Mouse (Mus musculus): ENCODE measurements around the gene Traip. TPM values are rescaled to one million over a fixed set of nuclear protein-coding genes. Genes with fewer than 3 reads are reported as not detected.

Gene Traip
- polyA plus RNA-seq, 2 experiments = 14.3 to 22.5 TPM

DNA sequence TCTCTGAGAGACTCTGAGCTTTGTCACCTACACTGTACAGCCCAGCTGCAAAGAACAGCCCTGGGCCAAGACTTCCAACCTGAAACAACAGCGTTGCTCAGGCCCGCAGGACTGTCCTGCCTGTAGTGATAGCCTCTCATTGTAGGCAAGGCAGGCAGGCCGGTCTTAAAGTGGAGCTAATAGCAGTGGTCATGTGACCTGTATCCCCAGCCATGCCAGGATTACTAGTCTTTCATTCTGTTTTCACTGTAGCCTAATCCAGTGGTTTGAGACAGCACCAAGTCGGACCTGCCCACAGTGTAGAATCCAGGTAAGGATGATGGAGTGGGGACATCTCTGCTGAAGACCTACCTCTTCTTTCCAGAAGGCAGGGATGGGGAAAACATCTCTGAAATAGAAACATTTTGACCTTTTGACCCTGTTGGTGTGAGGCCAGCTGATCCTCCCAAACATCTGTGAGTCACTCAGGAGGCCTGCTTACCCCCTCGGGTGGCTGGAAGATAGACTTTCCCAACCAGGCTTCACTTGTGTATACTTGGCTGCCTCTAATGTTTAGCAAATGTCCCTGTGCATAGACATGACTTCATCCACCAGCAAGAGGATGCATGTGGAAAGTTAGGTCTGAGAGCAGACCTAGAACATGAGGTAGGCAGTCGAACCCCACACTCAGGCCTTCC, 5.8 kb downstream of the Traip start:
- Histone ChIP-seq H3K4me3 (replicated peaks; ENCODE audit: low read length) (no peak overlapping the region), H3K4me2 (replicated peaks; ENCODE audit: low read depth, low read length, severe bottlenecking) (no peak overlapping the region), H3K4me1 (ENCODE audit: control insufficient read depth, insufficient read depth, low read length) (peaks cover 3% of the 10 kb centered on the region; the same call in 1 of the 2 replicates), H3K27me3 (ENCODE audit: control insufficient read depth, insufficient read depth, low read length) (no peaks in the 10 kb centered on the region), H3K27ac (replicated peaks; ENCODE audit: low read depth, low read length) (no peak overlapping the region), H3K9ac (ENCODE audit: low read depth, low read length, severe bottlenecking) (no peak overlapping the region), H3K36me3 (ENCODE audit: control insufficient read depth, insufficient read depth, low read length) (peaks cover 16% of the 10 kb centered on the region; the same call in 1 of the 2 replicates), H3K9me3 (ENCODE audit: control insufficient read depth, low read length) (no peaks in the 10 kb centered on the region)
- ATAC-seq (ENCODE audit: low FRiP score, low read depth) (no peak), DNase-seq (ENCODE audit: low spot score) (no peak)
- no peak for TF ChIP-seq POLR2A (IDR thresholded peaks at IDR 0.05; ENCODE audit: borderline replicate concordance, extremely low read depth, insufficient read depth, insufficient read length)
- WGBS = 77% methylated on average over 6 of the region's 6 CpGs

DNA sequence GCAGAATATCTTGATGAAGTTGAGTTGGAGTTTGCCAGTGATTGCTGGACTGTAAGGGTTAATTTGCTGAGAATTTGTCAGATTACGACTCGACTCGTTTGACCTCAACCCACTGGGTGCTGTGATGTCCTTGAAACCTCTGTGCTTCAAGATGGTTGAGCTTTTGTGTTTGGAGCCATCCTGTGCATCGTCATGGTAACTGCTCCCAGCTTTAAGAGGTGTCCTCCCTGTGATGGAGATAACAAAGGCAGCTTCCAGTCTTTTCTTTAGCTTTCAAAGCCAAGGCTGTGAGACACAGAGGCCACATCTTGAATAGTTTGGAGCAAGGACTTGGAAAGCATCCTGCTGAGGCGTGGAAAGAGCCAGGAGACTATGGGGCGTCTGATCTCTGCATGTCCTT, 7.2 kb downstream of the Traip start:
- H3K27me3 ChIP-seq (ENCODE audit: control insufficient read depth, insufficient read depth, low read length) = no peaks in the 10 kb centered on the region
- ATAC-seq (ENCODE audit: low FRiP score, low read depth) (no peak), DNase-seq (ENCODE audit: low spot score) (no peak)
- no peak overlapping the region for H3K4me2 ChIP-seq (replicated peaks; ENCODE audit: low read depth, low read length, severe bottlenecking)
- H3K4me3 ChIP-seq (replicated peaks; ENCODE audit: low read length) = no peak overlapping the region
- H3K36me3 ChIP-seq (ENCODE audit: control insufficient read depth, insufficient read depth, low read length) = peaks cover 25% of the 10 kb centered on the region
- H3K9ac ChIP-seq (ENCODE audit: low read depth, low read length, severe bottlenecking) = no peak overlapping the region
- no peaks in the 10 kb centered on the region for H3K9me3 ChIP-seq (ENCODE audit: control insufficient read depth, low read length)
- no peak overlapping the region for H3K27ac ChIP-seq (replicated peaks; ENCODE audit: low read depth, low read length)
- WGBS = 60% methylated on average over 6 of the region's 6 CpGs
- no peak for TF ChIP-seq POLR2A (IDR thresholded peaks at IDR 0.05; ENCODE audit: borderline replicate concordance, extremely low read depth, insufficient read depth, insufficient read length)
- H3K4me1 ChIP-seq (ENCODE audit: control insufficient read depth, insufficient read depth, low read length) = no peaks in the 10 kb centered on the region

DNA sequence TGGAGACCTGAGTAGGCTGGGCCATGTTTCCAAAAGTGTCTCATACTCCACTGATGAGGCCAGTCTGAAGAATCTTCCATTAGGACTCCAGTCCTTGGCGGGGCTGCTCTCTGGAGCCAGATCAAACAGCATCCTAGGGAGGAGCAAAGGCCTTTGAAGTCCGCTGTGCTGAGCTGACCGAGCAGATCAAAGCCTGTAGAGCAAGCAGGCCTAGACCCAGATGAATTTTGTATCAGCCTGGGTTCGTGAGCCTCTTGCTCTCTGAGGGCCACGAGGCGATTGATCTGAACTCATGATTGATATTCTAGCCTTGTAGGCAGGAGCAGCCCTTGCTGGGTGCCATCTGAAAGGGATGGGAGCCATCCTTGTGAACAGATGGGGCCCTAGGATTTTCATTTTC, 10.0 kb downstream of the Traip start:
- Histone ChIP-seq H3K9me3 (ENCODE audit: control insufficient read depth, low read length) (no peaks in the 10 kb centered on the region), H3K4me3 (replicated peaks; ENCODE audit: low read length) (no peak overlapping the region), H3K9ac (ENCODE audit: low read depth, low read length, severe bottlenecking) (no peak overlapping the region), H3K27ac (replicated peaks; ENCODE audit: low read depth, low read length) (no peak overlapping the region), H3K4me2 (replicated peaks; ENCODE audit: low read depth, low read length, severe bottlenecking) (no peak overlapping the region), H3K4me1 (ENCODE audit: control insufficient read depth, insufficient read depth, low read length) (no peaks in the 10 kb centered on the region), H3K27me3 (ENCODE audit: control insufficient read depth, insufficient read depth, low read length) (no peaks in the 10 kb centered on the region), H3K36me3 (ENCODE audit: control insufficient read depth, insufficient read depth, low read length) (peaks cover 28% of the 10 kb centered on the region)
- 21% methylated on average over 6 of the region's 6 CpGs for WGBS
- TF ChIP-seq POLR2A (IDR thresholded peaks at IDR 0.05; ENCODE audit: borderline replicate concordance, extremely low read depth, insufficient read depth, insufficient read length) = no peak
- no peak for ATAC-seq (ENCODE audit: low FRiP score, low read depth)
- no peak for DNase-seq (ENCODE audit: low spot score)

DNA sequence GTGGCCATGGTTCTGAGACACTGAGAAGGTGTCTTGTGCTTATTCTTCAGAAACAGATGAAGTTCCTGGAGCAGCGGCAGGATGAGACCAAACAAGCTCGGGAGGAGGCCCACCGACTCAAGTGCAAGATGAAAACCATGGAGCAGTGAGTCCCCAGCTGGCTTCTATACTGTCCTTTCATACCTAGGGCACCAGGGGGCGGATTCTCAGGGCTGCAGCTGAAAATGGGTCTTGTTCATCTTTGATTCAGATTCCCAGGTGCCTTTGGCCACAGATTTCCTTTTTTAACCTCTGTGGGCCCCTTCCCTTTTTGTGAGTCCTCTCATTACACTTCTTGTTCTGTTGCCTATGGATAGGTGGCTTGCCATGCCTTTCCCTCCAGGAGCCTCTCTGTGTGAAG, 11.0 kb downstream of the Traip start:
- H3K9ac ChIP-seq (ENCODE audit: low read depth, low read length, severe bottlenecking) = no peak overlapping the region
- H3K4me3 ChIP-seq (replicated peaks; ENCODE audit: low read length) = no peak overlapping the region
- no peak overlapping the region for H3K4me2 ChIP-seq (replicated peaks; ENCODE audit: low read depth, low read length, severe bottlenecking)
- H3K4me1 ChIP-seq (ENCODE audit: control insufficient read depth, insufficient read depth, low read length) = no peaks in the 10 kb centered on the region
- ATAC-seq (ENCODE audit: low FRiP score, low read depth) (no peak), DNase-seq (ENCODE audit: low spot score) (no peak)
- no peak for TF ChIP-seq POLR2A (IDR thresholded peaks at IDR 0.05; ENCODE audit: borderline replicate concordance, extremely low read depth, insufficient read depth, insufficient read length)
- H3K9me3 ChIP-seq (ENCODE audit: control insufficient read depth, low read length) = no peaks in the 10 kb centered on the region
- H3K27ac ChIP-seq (replicated peaks; ENCODE audit: low read depth, low read length) = no peak overlapping the region
- 81% methylated on average over 4 of the region's 4 CpGs for WGBS
- H3K27me3 ChIP-seq (ENCODE audit: control insufficient read depth, insufficient read depth, low read length) = no peaks in the 10 kb centered on the region
- H3K36me3 ChIP-seq (ENCODE audit: control insufficient read depth, insufficient read depth, low read length) = peaks cover 28% of the 10 kb centered on the region

DNA sequence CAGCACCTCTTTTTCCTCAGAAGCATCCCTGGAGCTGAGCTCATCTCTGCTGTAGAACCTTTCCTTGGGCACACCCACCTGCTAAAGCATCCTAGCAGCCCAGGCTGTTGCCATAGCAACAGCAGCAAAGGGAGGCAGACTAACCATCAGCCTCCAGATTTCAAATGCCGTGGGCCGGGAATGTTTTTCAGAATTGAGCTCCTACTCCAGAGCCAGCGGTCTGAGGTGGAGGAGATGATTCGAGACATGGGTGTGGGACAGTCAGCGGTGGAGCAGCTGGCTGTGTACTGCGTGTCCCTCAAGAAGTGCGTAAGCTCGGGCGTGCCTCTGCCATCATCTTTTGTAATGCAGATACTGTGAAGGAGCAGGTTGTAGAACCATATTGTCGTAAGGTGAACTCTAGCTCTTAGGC, 11.4 kb downstream of the Traip start:
- DNase-seq (ENCODE audit: low spot score) (no peak), ATAC-seq (ENCODE audit: low FRiP score, low read depth) (no peak)
- Histone ChIP-seq H3K4me3 (replicated peaks; ENCODE audit: low read length) (no peak overlapping the region), H3K9ac (ENCODE audit: low read depth, low read length, severe bottlenecking) (no peak overlapping the region), H3K4me2 (replicated peaks; ENCODE audit: low read depth, low read length, severe bottlenecking) (no peak overlapping the region), H3K9me3 (ENCODE audit: control insufficient read depth, low read length) (no peaks in the 10 kb centered on the region), H3K27me3 (ENCODE audit: control insufficient read depth, insufficient read depth, low read length) (no peaks in the 10 kb centered on the region), H3K36me3 (ENCODE audit: control insufficient read depth, insufficient read depth, low read length) (peaks cover 28% of the 10 kb centered on the region), H3K27ac (replicated peaks; ENCODE audit: low read depth, low read length) (no peak overlapping the region), H3K4me1 (ENCODE audit: control insufficient read depth, insufficient read depth, low read length) (no peaks in the 10 kb centered on the region)
- TF ChIP-seq POLR2A (IDR thresholded peaks at IDR 0.05; ENCODE audit: borderline replicate concordance, extremely low read depth, insufficient read depth, insufficient read length) = no peak
- 90% methylated on average over 10 of the region's 10 CpGs for WGBS
